Mouse (Mus musculus): ENCODE results near the gene Fcor.
A peak's percentile ranks its signal among the peaks of the same experiment; 100 is the strongest.

Fcor gene

DNA sequence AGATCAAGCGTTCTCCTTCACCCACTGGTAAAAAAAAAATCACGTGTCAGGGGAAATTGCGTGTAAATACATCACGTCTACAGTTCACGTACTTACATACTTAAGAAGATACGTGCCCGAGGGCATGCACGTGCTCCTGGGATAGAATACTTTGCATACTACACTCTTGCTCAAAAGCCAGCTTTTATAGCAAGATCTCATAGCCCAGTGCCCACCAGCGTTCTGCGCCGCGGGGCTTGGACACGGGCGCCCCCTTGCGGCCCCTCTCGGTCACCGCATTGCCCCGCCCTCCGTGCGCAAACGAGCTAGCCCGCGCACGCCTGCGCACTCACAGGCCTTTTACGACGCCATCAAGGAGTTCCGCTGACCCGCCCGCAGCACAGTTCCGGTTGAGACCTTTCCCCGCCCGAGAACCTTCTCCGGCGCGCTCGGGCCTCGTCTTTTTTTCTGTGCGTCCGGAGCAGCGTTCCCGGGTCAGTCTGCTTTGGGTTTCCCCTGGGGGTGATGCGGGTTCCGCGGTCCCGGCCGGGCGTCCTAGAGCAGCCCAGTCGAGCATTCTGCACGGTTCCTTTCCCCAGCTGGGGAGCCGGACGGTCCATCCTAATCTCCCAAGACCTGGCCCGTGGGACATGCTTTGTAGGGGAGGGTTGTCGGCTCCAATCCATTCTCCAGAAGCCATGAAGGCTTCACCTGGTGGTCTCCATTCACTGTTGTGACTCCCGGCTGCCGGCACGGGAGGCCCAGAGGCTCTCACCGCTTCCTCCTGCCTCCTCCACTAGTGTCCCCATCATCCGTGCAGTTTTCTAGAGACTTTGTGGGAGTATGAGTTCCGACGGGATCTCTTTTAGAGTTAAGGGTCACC is 4.2 kb upstream of the Fcor start, which contains the start of gene Trappc5:
TSS of gene Trappc5 (plus strand) at position 169 of the 862 bp plus-strand sequence.
- peak; percentile 94 for DNase-seq (ENCODE audit: extremely low spot score, low spot score)

DNA sequence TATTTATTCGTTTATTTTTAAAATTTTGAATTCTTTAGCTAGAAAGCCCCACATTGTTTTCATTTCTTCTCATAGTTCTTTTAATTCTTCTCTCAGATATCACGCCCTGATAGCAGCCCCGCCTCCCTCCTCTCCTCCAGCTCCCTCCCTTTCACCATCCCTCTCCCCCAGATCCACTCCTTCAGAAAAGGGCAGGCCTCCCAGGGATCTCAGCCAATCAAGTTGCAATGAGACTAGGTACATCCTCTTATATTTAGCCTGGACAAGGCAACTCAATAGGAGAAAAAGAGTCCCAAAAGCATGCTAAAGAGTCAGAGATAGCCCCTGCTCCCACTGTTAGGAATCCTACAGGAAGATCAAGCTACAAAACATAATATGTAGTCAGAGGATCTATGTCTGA is 2.5 kb upstream of the Fcor start:
- no peak for DNase-seq (ENCODE audit: extremely low spot score, low spot score)

DNA sequence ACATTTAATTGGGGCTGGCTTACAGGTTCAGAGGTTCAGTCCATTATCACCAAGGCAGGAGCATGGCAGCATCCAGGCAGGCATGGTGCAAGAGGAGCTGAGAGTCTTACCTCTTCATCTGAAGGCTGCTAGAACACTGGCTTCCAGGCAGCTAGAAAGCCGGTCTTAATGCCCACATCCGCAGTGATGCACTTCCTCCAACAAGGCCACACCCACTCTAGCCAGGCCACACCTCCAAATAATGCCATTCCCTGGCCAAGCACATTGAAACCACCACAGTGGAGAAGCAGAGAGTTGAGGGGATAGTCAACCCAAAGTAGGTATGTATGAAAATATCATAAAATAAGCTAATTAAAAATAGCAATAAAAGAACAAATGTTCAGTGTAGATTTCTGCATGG is 1.8 kb downstream of the Fcor start:
- DNase-seq (ENCODE audit: extremely low spot score, low spot score), result no peak

DNA sequence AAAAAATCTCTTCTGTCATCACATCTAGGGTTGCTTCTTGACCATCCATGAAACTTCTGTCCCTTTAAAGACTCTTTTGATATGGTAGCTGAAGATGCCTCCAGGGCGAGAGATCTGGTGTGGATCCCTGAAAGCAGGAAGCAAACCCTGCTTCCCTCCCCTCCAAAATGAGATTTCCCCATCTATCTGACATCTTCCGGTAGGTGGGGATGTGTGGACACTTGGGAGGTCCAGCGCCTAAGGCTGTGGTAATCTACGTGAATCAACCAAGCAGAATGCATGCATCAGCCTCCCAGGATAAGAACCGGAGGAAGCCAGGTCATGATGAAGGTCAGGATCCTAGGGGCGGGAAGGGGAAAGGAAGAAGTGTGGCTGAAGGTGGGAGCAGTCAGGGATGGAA is 6.7 kb downstream of the Fcor start, which contains the start of gene Mcemp1:
TSS of gene Mcemp1 (plus strand) at position 248 of the 400 bp plus-strand sequence.
- DNase-seq (ENCODE audit: extremely low spot score, low spot score), result no peak

DNA sequence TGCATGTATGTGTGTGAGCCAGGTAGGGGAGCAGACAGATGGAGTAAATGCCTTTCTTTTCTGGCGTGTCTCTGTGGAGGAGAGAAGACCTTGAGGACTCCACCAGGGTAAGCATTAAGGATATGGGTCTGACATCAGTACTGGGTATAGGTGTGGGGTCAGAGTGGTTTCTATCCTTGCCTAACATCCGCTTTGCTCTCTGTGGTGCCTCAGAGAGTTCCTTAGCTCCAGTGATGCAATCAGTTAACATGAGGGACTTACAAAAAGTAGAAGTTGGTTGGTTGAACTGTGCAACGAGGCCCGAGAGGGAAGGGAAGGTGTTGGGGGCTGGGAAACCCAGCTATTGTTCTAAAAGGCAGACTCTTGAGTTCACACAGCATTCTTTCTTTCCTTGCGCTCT is 7.8 kb downstream of the Fcor start:
- DNase-seq (ENCODE audit: extremely low spot score, low spot score), result no peak

DNA sequence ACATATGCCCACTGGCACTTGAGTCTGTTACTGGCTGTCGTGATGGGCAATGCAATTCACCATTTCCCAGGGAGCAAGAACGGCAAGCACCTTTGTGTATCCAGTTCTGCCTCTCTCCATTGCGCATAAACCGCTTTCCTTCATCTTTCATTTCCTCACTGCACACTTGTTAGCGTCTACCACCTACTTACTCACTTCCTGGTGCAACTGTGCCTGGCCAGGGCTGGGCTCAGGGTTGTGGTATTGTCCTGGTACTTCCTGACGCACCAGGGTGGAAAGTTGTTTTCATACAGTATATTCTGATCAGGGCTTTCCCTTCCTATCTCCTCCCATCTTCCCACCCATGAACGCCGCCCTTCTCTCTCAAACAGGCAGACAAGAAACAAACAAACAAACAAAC is 11.3 kb downstream of the Fcor start:
- no peak for DNase-seq (ENCODE audit: extremely low spot score, low spot score)

DNA sequence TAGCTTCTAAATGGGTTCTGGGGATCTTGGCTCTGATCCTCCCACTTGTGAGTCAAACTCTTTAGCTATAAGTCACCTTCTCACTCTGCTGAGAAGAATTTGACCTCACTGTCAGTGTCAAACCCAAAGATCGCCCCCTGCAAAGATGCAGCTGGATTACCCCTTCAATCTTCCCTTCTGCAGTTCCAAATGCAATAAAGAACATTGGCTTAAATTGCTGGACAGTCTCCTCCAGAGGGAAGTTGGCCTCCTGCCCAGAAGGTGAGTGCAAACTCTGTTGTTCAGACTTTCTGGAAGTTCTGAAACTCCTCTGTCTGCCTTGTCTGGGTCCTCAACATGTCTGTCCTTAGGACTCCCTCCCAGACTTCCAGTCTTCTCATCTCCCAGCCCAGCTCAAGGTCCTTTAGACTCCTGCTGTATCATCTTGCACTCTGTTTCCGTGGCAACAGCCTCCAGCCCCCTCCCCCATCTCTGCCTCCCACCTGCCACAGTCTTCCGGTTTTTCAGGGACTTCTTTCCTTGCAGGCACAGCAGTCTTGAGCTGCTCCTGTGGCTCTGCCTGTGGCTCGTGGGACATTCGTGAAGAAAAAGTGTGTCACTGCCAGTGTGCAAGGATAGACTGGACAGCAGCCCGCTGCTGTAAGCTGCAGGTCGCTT is 15.3 kb downstream of the Fcor start:
- DNase-seq (ENCODE audit: extremely low spot score, low spot score), result peak; percentile 42

DNA sequence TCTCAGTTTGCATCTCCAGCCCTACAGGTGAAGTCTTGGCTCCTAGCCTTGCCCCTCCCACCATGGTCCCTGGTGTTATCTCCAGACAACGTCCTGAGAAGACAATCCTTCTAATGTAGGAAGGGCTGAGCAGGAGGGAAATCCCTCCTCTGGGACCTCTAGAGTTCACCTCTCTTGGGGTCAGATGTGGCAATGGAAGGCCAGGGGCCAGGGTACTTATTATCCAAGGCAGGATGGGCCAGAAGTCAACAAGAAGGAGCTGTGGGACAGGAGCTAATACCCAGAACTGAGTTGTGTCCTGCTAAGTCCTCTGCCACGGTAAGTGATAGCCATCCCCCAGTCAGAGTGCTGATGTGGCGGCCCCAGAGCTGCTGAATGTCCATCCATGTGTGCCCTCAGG is 16.6 kb downstream of the Fcor start, which contains the start of gene Retn:
TSS of gene Retn (plus strand) at position 245 of the 400 bp plus-strand sequence.
- DNase-seq (ENCODE audit: extremely low spot score, low spot score), result no peak

DNA sequence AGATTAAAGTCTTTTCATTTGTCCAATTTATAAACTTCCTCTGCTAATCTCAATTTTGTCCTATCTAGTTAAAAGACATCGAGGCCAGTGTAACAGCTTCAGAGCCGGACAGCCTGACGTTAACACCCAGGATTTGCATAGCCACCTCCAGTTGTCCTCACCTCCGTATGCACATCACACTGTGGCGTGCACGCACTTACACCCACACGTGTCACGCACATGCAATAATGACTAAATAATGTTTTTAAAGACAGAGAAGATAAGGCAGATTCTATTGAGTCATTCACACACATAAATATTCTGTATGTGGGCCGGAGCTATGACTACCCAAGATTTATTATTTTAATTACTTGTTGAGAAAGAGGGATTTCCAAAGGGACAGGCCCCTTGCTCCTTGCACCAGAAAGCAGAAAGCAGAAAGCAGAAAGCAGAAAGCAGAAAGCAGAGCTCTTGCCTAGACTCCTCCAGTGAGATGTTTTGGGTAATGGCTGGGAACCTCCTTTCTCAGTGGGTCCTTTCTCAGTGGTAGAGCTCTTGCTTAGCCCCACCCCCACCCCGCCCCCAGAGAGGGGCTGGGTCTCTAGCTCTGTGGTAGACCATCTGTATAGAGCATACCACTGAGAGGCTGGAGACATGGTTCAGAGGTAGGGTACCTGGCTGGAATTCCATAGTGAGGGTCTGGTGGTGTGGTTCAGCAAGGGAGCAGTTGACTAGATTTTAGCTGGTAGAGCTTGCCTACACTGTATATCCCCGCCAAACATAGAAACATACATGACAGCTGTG is 17.2 kb downstream of the Fcor start:
- no peak for DNase-seq (ENCODE audit: extremely low spot score, low spot score)

DNA sequence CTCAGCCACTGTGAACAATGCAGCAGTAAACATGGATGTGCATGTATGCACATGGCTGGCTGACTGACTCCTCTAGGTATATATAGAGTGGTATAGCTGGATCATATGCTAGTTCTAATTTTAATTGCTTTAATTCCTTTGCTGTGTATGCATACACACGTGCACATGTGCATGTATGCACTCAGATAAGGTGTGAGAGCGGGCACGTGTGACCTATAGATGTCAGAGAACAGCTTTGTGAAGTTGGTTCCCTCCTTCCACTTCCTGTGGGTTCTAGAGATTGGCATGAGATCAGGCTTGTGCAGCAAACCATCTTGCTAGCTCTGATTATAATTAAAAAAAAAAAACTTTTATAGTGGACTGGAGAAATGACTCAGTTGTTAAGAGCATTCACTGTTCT is 19.3 kb downstream of the Fcor start:
- DNase-seq (ENCODE audit: extremely low spot score, low spot score), result no peak

DNA sequence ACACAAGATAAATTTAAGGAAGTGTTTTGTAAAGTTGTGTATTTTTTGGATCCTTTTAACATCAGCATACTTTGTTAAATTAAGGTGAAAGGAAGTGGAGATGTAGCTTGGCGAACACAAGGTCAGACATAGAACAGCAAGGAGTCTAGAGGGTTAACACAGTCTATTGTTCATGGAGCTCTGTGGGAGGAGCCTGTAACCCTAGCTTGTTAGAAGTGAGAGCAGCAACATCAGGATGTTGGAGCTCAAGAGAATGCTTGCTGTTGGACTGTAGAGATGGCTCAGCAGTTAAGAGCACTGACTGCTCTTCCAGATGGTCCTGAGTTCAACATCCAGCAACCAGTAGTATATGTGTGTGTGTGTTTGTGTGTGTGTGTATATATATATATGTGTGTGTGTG is 23.2 kb downstream of the Fcor start:
- DNase-seq (ENCODE audit: extremely low spot score, low spot score), result no peak

DNA sequence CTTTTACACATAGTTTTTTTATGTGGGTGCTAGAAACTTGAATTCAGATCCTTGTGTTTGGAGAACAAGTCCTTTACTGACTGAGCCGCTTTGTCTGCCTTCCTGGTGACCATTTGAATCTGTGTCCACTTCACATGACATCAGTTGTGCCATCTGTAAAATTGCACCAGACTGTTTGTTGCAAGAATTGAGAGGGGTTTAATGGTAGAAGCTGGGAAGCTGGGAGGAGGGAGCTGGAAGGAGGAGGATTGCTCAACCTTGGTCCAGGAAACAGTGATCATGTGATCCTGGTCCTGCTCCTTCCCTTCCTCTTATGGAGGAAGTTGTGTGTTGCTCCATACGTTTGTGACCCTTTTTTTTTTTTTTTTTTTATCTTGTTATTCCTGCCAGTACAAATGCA is 23.9 kb downstream of the Fcor start:
- no peak for DNase-seq (ENCODE audit: extremely low spot score, low spot score)

DNA sequence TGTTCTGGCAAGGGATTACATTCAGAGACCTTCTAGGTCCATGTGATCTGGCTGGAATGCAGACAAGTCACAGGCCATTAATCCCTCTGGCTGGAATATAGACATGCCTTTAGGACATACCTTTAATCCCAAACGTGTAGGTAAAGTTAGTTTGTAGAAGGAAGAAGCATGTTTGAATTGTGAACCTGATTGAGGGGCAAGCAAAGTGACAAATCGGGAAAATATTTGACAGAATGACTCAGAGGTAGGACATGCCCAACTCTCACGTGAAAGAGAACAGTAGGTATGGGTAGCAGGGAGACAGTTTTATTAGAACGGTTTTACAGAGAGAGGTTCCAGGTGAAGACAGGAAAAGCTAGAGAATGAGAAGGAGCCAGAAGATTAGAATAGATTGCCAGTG is 24.6 kb downstream of the Fcor start:
- no peak for DNase-seq (ENCODE audit: extremely low spot score, low spot score)

DNA sequence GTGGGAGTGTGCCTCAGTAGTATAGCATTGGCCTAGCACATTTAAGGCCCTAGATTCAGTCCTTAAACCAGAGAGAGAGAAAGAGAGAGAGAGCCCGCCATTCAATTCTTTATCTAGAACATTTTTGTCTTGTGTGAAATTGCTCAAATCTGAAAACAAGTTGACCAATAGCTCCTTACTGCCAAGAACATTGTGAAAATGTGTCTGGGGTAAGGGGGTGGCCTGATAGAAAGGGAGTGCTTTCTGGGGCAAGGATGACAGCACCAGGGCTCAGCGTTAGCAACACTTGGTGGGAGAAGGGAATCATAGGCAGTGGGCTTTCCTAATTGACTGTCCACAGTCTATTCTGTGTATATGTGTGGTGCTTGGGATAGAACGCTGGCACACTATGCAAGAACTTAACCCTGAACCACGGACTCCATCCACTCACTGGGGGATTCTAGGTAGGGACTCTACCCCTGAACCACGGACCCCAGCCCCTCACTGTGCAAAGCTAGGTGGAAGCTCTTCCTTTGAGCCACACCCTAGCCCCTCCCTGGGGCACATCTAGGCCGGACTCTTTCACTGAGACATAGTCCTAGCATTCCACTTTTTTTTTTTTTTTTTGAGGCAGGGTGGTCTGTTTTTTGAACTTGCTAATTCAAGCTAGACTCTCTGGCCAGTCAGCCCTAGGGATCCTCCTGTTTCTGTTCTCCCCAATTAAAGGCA is 25.2 kb downstream of the Fcor start:
- DNase-seq (ENCODE audit: extremely low spot score, low spot score), result no peak

DNA sequence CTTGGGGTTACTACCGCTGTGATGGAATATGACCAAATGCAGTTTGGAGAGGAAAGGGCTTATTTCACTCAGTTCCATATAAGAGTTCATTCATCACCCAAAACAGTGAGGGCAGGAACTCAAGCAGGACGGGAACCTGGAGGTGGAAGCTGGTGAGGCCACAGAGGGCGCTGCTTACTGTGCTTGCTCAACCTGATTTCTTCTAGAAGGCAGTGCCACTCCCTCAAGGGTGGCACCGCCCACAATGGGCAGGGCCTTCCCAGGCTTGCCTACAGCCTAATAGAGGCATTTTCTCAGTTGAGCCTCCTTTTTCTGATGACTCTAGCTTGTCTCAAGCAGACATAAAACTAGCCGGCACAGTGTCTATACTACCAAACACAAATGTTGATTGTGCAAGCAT is 26.4 kb downstream of the Fcor start:
- DNase-seq (ENCODE audit: extremely low spot score, low spot score), result no peak

DNA sequence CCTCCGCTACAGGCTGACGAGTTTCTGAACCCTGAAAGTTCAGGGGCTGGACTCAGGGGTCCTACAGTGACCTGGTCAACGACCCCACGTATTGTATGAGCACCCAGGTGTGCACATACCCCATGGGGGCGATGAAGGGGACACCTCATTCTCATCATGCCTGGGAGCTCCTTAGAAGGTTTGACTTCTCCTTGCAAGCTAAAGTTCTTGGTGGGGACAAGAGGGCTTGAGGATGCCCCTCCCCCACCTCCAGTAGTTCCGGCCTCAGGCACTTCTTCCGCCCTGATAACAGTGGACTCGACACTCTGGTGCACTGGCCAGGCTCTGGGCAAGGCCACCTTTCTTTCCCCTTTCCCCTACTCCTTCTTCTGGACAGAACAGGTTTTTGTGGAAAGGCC is 40.7 kb downstream of the Fcor start:
- DNase-seq (ENCODE audit: extremely low spot score, low spot score), result no peak

DNA sequence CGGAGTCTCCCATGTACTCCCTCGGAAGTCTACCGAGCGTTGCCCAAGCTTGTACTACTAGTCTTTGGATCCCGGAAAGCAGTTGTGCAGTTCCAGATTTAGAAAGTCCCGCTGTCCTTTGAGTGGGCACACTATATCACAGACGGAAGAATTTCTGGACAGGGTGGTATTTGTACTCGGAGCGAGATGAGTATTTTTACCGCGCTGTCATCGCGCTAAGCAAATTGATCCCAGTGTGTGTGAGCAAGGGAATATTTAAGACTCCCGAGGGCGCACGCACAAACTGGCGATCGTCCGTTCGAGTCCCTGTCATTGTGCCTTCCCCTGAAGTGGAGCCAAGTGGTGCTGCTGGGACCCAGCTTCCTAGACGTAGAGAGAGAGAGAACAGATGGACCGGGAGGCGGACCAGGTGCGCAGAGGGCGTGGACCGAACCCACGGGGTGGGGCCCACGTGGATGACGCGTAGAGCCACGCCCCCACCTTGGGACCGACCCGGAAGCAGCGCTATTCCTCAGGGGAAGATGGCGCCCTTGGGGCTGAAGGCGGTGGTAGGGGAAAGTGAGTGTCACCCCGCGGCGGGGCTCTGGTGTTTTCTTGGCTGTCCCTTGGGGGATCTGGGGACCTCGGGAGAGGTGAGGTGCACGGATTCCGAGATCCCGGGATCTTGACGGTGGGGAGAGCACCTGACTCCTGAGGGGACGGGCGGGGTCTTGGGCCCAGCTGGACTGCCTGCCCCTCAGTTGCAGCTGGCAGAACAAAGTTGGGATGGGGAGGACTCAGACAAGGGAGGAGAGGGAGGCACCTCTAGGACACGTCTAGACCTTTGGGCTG is 41.3 kb downstream of the Fcor start, which contains the start of gene Stxbp2:
TSS of gene Stxbp2 (plus strand) at position 309 of the 831 bp plus-strand sequence.
- peak; percentile 45 for DNase-seq (ENCODE audit: extremely low spot score, low spot score)

DNA sequence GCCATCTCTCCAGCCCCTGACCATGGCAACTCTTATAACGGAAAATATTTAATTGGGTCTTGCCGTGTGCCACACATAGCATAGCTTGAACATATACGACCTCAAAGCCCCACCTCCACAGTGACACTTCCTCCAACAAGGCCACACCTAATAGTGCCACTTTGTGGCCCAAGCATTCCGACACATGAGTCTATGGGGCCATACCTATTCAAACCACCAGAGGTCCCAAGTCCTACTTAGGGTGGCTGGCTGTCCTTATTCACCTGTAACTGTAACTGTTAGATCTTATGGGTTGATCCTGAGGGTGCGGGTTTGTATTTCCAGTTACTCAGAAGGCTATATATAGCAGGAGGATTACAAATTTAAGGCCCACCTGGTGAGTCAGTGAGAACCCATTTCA is 44.1 kb downstream of the Fcor start:
- DNase-seq (ENCODE audit: extremely low spot score, low spot score), result no peak

DNA sequence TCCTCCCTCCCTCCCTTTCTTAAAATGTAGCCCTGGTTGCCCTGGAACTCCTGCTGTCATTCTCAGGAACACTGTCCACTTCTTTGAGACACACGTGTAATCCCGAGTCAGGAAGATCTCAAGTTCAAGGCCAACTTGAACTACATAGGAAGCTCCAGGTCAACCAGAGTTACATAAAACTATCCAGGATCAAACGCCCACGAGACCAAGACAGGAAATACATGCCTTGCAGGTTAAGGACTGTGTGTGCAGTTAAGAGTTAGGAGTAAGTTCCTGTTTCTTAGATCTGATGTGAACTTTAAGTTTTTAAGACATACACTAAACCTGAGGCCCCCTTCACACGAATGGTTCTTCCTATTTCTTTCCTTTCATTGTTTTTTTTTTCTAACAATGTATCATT is 45.2 kb downstream of the Fcor start:
- DNase-seq (ENCODE audit: extremely low spot score, low spot score), result no peak

DNA sequence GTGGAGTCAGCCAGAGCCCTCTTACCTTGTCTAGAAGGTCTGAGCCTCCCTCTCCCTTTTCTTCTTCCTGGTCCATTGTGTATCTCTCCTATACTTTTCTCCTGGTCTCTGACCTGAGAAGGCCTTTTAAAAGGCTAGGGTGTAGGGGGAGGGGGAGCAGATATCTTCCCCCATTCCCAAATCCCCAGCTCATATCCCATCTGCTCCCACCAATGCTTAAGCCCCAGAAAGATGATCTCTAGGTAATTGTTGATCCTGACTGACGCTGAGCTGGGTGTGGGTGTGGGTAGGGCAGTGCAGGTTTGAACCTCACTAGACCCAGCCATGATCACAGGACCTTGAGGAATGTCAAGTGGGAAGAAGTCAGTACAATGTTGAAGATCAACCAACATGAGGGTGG is 46.7 kb downstream of the Fcor start, which contains the start of gene Pcp2:
TSS of gene Pcp2 (minus strand) at position 101 of the 400 bp plus-strand sequence.
- DNase-seq (ENCODE audit: extremely low spot score, low spot score), result no peak

All from neural tube, embryonic 10.5 days (tissue).